Mouse (Mus musculus): ENCODE measurements around the gene Dtnbp1. TPM values are rescaled to one million over a fixed set of nuclear protein-coding genes. Genes with fewer than 3 reads are reported as not detected.

Dtnbp1 gene
- polyA plus RNA-seq, 1 experiment = 107 TPM

GRCm38 (mm10) chr13:44891813-44892730 is 109.9 kb downstream of the Dtnbp1 start:
- Histone ChIP-seq H3K4me1 (ENCODE audit: control insufficient read depth, insufficient read depth, low read length) (no peaks in the 10 kb centered on the region), H3K4me3 (ENCODE audit: insufficient read depth, low read length) (no peak overlapping the region), H3K27ac (ENCODE audit: insufficient read depth, low read depth, low read length) (no peak overlapping the region)
- no peak for TF ChIP-seq POLR2A (IDR thresholded peaks at IDR 0.05; ENCODE audit: borderline replicate concordance, low read depth, low read length)
- no peak for TF ChIP-seq CTCF (IDR thresholded peaks at IDR 0.05; ENCODE audit: low read depth, low read length)

GRCm38 (mm10) chr13:44890612-44891011 is 111.3 kb downstream of the Dtnbp1 start:
- Histone ChIP-seq H3K4me1 (ENCODE audit: control insufficient read depth, insufficient read depth, low read length) (no peaks in the 10 kb centered on the region), H3K4me3 (ENCODE audit: insufficient read depth, low read length) (no peak overlapping the region), H3K27ac (ENCODE audit: insufficient read depth, low read depth, low read length) (no peak overlapping the region)
- no peak for TF ChIP-seq POLR2A (IDR thresholded peaks at IDR 0.05; ENCODE audit: borderline replicate concordance, low read depth, low read length)
- TF ChIP-seq CTCF (IDR thresholded peaks at IDR 0.05; ENCODE audit: low read depth, low read length) = no peak

- H3K4me3 ChIP-seq (ENCODE audit: insufficient read depth, low read length) = no peak overlapping the region
- TF ChIP-seq POLR2A (IDR thresholded peaks at IDR 0.05; ENCODE audit: borderline replicate concordance, low read depth, low read length) (no peak), CTCF (IDR thresholded peaks at IDR 0.05; ENCODE audit: low read depth, low read length) (no peak)
- H3K4me1 ChIP-seq (ENCODE audit: control insufficient read depth, insufficient read depth, low read length) = no peaks in the 10 kb centered on the region
- no peak overlapping the region for H3K27ac ChIP-seq (ENCODE audit: insufficient read depth, low read depth, low read length)
Measured at GRCm38 (mm10) chr13:44886221-44886620, 115.7 kb downstream of the Dtnbp1 start.

GRCm38 (mm10) chr13:44881001-44881400 is 120.9 kb downstream of the Dtnbp1 start:
- H3K27ac ChIP-seq (ENCODE audit: insufficient read depth, low read depth, low read length) = no peak overlapping the region
- no peak for TF ChIP-seq CTCF (IDR thresholded peaks at IDR 0.05; ENCODE audit: low read depth, low read length)
- no peak for TF ChIP-seq POLR2A (IDR thresholded peaks at IDR 0.05; ENCODE audit: borderline replicate concordance, low read depth, low read length)
- H3K4me1 ChIP-seq (ENCODE audit: control insufficient read depth, insufficient read depth, low read length) = no peaks in the 10 kb centered on the region
- H3K4me3 ChIP-seq (ENCODE audit: insufficient read depth, low read length) = no peak overlapping the region

GRCm38 (mm10) chr13:44876799-44877198 is 125.1 kb downstream of the Dtnbp1 start:
- no peaks in the 10 kb centered on the region for H3K4me1 ChIP-seq (ENCODE audit: control insufficient read depth, insufficient read depth, low read length)
- no peak overlapping the region for H3K27ac ChIP-seq (ENCODE audit: insufficient read depth, low read depth, low read length)
- H3K4me3 ChIP-seq (ENCODE audit: insufficient read depth, low read length) = no peak overlapping the region
- TF ChIP-seq CTCF (IDR thresholded peaks at IDR 0.05; ENCODE audit: low read depth, low read length) = no peak
- no peak for TF ChIP-seq POLR2A (IDR thresholded peaks at IDR 0.05; ENCODE audit: borderline replicate concordance, low read depth, low read length)

Other genes starting within 250 kb of the Dtnbp1 start
- gene Gm9817, start 76.5 kb upstream of the Dtnbp1 start, polyA plus RNA-seq (2012; ENCODE audit: insufficient read depth, insufficient read length, missing spikeins) = 0.52 TPM in 1 of 2 replicates, not detected in the other

Data from bone marrow macrophage, adult 2 months (primary cell).